Mouse (Mus musculus) olfactory bulb, adult 2 months (tissue): ENCODE results near the gene Gm38431.

Source experiments
- CTCF ChIP-seq: fragments of 200-500 bp; IDR thresholded peaks from 2 replicates; pipeline ENCODE4 v1.5.1; 2012; ENCODE audit warnings: low read depth, mild to moderate bottlenecking, low read length, moderate library complexity; ENCODE audit not compliant: insufficient read depth
- POLR2A ChIP-seq: fragments of 200-500 bp; IDR thresholded peaks from 2 replicates; pipeline ENCODE4 v1.6.1; 2012; ENCODE audit warnings: mild to moderate bottlenecking, low read depth, low read length, moderate library complexity; ENCODE audit not compliant: insufficient read depth

GRCm38 (mm10) chr9:21074173-21074572 is 17.6 kb downstream of the Gm38431 start:
- TF ChIP-seq CTCF: no peak
- TF ChIP-seq POLR2A: no peak
